Mouse (Mus musculus): ENCODE measurements at regions not wholly inside any gene's neighbourhood (a gene's known extent, or its start where the extent isn't known, plus 50 kb on each side); places are given as distances from the start of the nearest gene placed in this dataset.

- Histone ChIP-seq H3K27ac (replicated peaks; ENCODE audit: low read depth, low read length) (no peak overlapping the region), H3K4me3 (replicated peaks; ENCODE audit: low read depth, low read length) (no peak overlapping the region), H3K4me1 (ENCODE audit: control insufficient read depth, insufficient read depth, low read length) (no peaks in the 10 kb centered on the region), H3K9me3 (ENCODE audit: control insufficient read depth, low read length) (no peaks in the 10 kb centered on the region), H3K27me3 (ENCODE audit: control insufficient read depth, insufficient read depth, low read length) (no peaks in the 10 kb centered on the region), H3K36me3 (ENCODE audit: control insufficient read depth, insufficient read depth, low read length) (no peaks in the 10 kb centered on the region), H3K4me2 (ENCODE audit: low read length) (no peak overlapping the region), H3K9ac (replicated peaks; ENCODE audit: low read length) (no peak overlapping the region)
- no peak for ATAC-seq (ENCODE audit: low FRiP score, low TSS enrichment)
- WGBS = 79% methylated on average over 10 of the region's 10 CpGs
- DNase-seq = no peak
Observed at GRCm38 (mm10) chr6:147718713-147719490, 243.3 kb downstream of the Ccdc91 start.

GRCm38 (mm10) chr6:147719539-147719938 is 243.9 kb downstream of the Ccdc91 start:
- WGBS = 89% methylated on average over 8 of the region's 8 CpGs
- no peak overlapping the region for H3K4me3 ChIP-seq (replicated peaks; ENCODE audit: low read depth, low read length)
- H3K4me1 ChIP-seq (ENCODE audit: control insufficient read depth, insufficient read depth, low read length) = no peaks in the 10 kb centered on the region
- no peaks in the 10 kb centered on the region for H3K36me3 ChIP-seq (ENCODE audit: control insufficient read depth, insufficient read depth, low read length)
- no peaks in the 10 kb centered on the region for H3K9me3 ChIP-seq (ENCODE audit: control insufficient read depth, low read length)
- ATAC-seq (ENCODE audit: low FRiP score, low TSS enrichment) (no peak), DNase-seq (no peak)
- H3K27me3 ChIP-seq (ENCODE audit: control insufficient read depth, insufficient read depth, low read length) = no peaks in the 10 kb centered on the region
- no peak overlapping the region for H3K27ac ChIP-seq (replicated peaks; ENCODE audit: low read depth, low read length)
- H3K9ac ChIP-seq (replicated peaks; ENCODE audit: low read length) = no peak overlapping the region
- no peak overlapping the region for H3K4me2 ChIP-seq (ENCODE audit: low read length)

- ATAC-seq (ENCODE audit: low FRiP score, low TSS enrichment) (no peak), DNase-seq (no peak)
- H3K4me3 ChIP-seq (replicated peaks; ENCODE audit: low read depth, low read length) = no peak overlapping the region
- no peaks in the 10 kb centered on the region for H3K36me3 ChIP-seq (ENCODE audit: control insufficient read depth, insufficient read depth, low read length)
- no peak overlapping the region for H3K27ac ChIP-seq (replicated peaks; ENCODE audit: low read depth, low read length)
- 93% methylated on average over 5 of the region's 5 CpGs for WGBS
- H3K4me1 ChIP-seq (ENCODE audit: control insufficient read depth, insufficient read depth, low read length) = no peaks in the 10 kb centered on the region
- no peak overlapping the region for H3K4me2 ChIP-seq (ENCODE audit: low read length)
- H3K9ac ChIP-seq (replicated peaks; ENCODE audit: low read length) = no peak overlapping the region
- H3K9me3 ChIP-seq (ENCODE audit: control insufficient read depth, low read length) = no peaks in the 10 kb centered on the region
- no peaks in the 10 kb centered on the region for H3K27me3 ChIP-seq (ENCODE audit: control insufficient read depth, insufficient read depth, low read length)
Observed at GRCm38 (mm10) chr6:147723336-147723735, 247.7 kb downstream of the Ccdc91 start.

- Histone ChIP-seq H3K9me3 (ENCODE audit: control insufficient read depth, low read length) (no peaks in the 10 kb centered on the region), H3K36me3 (ENCODE audit: control insufficient read depth, insufficient read depth, low read length) (no peaks in the 10 kb centered on the region), H3K9ac (replicated peaks; ENCODE audit: low read length) (no peak overlapping the region), H3K4me2 (ENCODE audit: low read length) (no peak overlapping the region), H3K4me3 (replicated peaks; ENCODE audit: low read depth, low read length) (no peak overlapping the region), H3K27me3 (ENCODE audit: control insufficient read depth, insufficient read depth, low read length) (no peaks in the 10 kb centered on the region), H3K27ac (replicated peaks; ENCODE audit: low read depth, low read length) (no peak overlapping the region), H3K4me1 (ENCODE audit: control insufficient read depth, insufficient read depth, low read length) (no peaks in the 10 kb centered on the region)
- ATAC-seq (ENCODE audit: low FRiP score, low TSS enrichment) (no peak), DNase-seq (no peak)
- 85% methylated on average over 4 of the region's 4 CpGs for WGBS
Observed at GRCm38 (mm10) chr6:147726987-147727386, 251.4 kb downstream of the Ccdc91 start.

GRCm38 (mm10) chr6:147727644-147728533 is 252.3 kb downstream of the Ccdc91 start:
- H3K4me2 ChIP-seq (ENCODE audit: low read length) = no peak overlapping the region
- no peak for ATAC-seq (ENCODE audit: low FRiP score, low TSS enrichment)
- no peak for DNase-seq
- WGBS = 66% methylated on average over 6 of the region's 6 CpGs
- no peaks in the 10 kb centered on the region for H3K27me3 ChIP-seq (ENCODE audit: control insufficient read depth, insufficient read depth, low read length)
- no peak overlapping the region for H3K4me3 ChIP-seq (replicated peaks; ENCODE audit: low read depth, low read length)
- no peak overlapping the region for H3K9ac ChIP-seq (replicated peaks; ENCODE audit: low read length)
- no peak overlapping the region for H3K27ac ChIP-seq (replicated peaks; ENCODE audit: low read depth, low read length)
- H3K9me3 ChIP-seq (ENCODE audit: control insufficient read depth, low read length) = no peaks in the 10 kb centered on the region
- H3K4me1 ChIP-seq (ENCODE audit: control insufficient read depth, insufficient read depth, low read length) = no peaks in the 10 kb centered on the region
- no peaks in the 10 kb centered on the region for H3K36me3 ChIP-seq (ENCODE audit: control insufficient read depth, insufficient read depth, low read length)

GRCm38 (mm10) chr6:147729721-147730120 is 254.1 kb downstream of the Ccdc91 start:
- H3K4me2 ChIP-seq (ENCODE audit: low read length) = no peak overlapping the region
- H3K36me3 ChIP-seq (ENCODE audit: control insufficient read depth, insufficient read depth, low read length) = no peaks in the 10 kb centered on the region
- no peak for ATAC-seq (ENCODE audit: low FRiP score, low TSS enrichment)
- no peak overlapping the region for H3K4me3 ChIP-seq (replicated peaks; ENCODE audit: low read depth, low read length)
- no peak for DNase-seq
- no peaks in the 10 kb centered on the region for H3K9me3 ChIP-seq (ENCODE audit: control insufficient read depth, low read length)
- H3K27me3 ChIP-seq (ENCODE audit: control insufficient read depth, insufficient read depth, low read length) = no peaks in the 10 kb centered on the region
- no peak overlapping the region for H3K9ac ChIP-seq (replicated peaks; ENCODE audit: low read length)
- no peaks in the 10 kb centered on the region for H3K4me1 ChIP-seq (ENCODE audit: control insufficient read depth, insufficient read depth, low read length)
- no peak overlapping the region for H3K27ac ChIP-seq (replicated peaks; ENCODE audit: low read depth, low read length)

GRCm38 (mm10) chr6:147738621-147739325 is 263.1 kb downstream of the Ccdc91 start:
- ATAC-seq (ENCODE audit: low FRiP score, low TSS enrichment) (no peak), DNase-seq (no peak)
- no peak overlapping the region for H3K4me3 ChIP-seq (replicated peaks; ENCODE audit: low read depth, low read length)
- H3K27me3 ChIP-seq (ENCODE audit: control insufficient read depth, insufficient read depth, low read length) = no peaks in the 10 kb centered on the region
- WGBS = 89% methylated on average over 5 of the region's 5 CpGs
- no peak overlapping the region for H3K27ac ChIP-seq (replicated peaks; ENCODE audit: low read depth, low read length)
- no peaks in the 10 kb centered on the region for H3K36me3 ChIP-seq (ENCODE audit: control insufficient read depth, insufficient read depth, low read length)
- no peaks in the 10 kb centered on the region for H3K9me3 ChIP-seq (ENCODE audit: control insufficient read depth, low read length)
- no peaks in the 10 kb centered on the region for H3K4me1 ChIP-seq (ENCODE audit: control insufficient read depth, insufficient read depth, low read length)
- no peak overlapping the region for H3K9ac ChIP-seq (replicated peaks; ENCODE audit: low read length)
- H3K4me2 ChIP-seq (ENCODE audit: low read length) = no peak overlapping the region

GRCm38 (mm10) chr6:147741446-147741845 is 265.8 kb downstream of the Ccdc91 start:
- Histone ChIP-seq H3K9ac (replicated peaks; ENCODE audit: low read length) (no peak overlapping the region), H3K36me3 (ENCODE audit: control insufficient read depth, insufficient read depth, low read length) (no peaks in the 10 kb centered on the region), H3K9me3 (ENCODE audit: control insufficient read depth, low read length) (no peaks in the 10 kb centered on the region), H3K4me2 (ENCODE audit: low read length) (no peak overlapping the region), H3K4me1 (ENCODE audit: control insufficient read depth, insufficient read depth, low read length) (no peaks in the 10 kb centered on the region), H3K27ac (replicated peaks; ENCODE audit: low read depth, low read length) (no peak overlapping the region), H3K4me3 (replicated peaks; ENCODE audit: low read depth, low read length) (no peak overlapping the region), H3K27me3 (ENCODE audit: control insufficient read depth, insufficient read depth, low read length) (no peaks in the 10 kb centered on the region)
- ATAC-seq (ENCODE audit: low FRiP score, low TSS enrichment) (no peak), DNase-seq (no peak)
- WGBS = 79% methylated on average over 7 of the region's 7 CpGs

All from midbrain, embryonic 14.5 days (tissue).